Mouse (Mus musculus) spleen, adult 12 weeks (tissue): ENCODE measurements around the gene Gm21637.
"Not testable (repeated sequence)": the region's sequence is repeated elsewhere in the genome, so short reads cannot be mapped to it uniquely, and the experiment has no call there.

Experiments used
- DNase-seq: peaks from one replicate; pipeline ENCODE4 v3.0.0; 2022; ENCODE audit warnings: low spot score

Gm21637 gene

DNA sequence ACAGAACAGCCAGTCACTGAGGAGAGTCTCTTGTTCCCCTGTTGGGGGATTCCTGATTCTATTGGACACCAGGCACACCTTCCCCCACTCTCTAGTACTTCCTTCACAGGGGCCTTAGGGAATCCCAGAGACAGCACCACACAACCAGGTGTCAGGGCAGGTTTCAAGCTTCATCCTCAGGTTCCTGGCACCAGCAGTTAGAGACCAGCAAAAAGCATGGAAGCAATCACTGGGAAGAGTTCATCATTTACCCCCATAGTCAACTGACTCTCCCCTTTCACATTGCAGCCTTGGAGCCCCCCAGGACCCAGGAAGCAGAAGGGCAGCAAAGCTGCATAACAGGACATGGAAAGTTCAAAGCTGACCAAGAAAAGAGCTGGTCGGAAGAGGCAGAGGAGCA is at the start of gene Gm21637:
TSS of gene Gm21637 (plus strand) at position 301 of the 400 bp plus-strand sequence.
- not testable (repeated sequence) for DNase-seq
